Mouse (Mus musculus) spleen, embryonic (tissue): ENCODE measurements around the gene Sys1.

Experiments
- CTCF ChIA-PET: fragments of 350-600 bp; sonication (Branson Sonifier 250); formaldehyde crosslinking; loops from one replicate; lab custom pipeline; 2022; lab: Charles Lee

Sys1 gene

DNA sequence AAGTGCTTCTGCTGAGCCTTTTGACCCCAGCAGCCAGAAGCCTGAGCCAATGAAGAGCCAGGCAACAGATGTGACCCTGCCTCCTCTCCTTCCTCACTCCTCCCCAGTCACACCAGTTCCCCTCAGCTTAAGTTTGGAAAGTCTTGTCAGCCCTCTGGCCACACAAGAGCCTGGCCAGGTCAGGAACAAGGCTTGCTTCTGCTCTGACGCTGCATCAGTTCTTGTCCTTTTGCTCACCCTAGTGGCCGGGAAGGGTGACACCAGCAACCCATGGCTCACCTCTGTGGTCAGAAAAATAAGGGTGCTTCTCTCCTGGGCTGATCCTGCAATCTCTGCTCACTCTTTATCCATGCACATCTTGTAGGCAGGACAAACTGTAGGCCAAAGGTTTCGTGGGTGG is 64.0 kb downstream of the Sys1 start:
- CTCF ChIA-PET: interaction anchor here (0.7 to 1.4 kb wide), 3 partner anchors 61 to 132 kb away, joined by 3 read pairs; partner anchors contain the start of gene Slpi

DNA sequence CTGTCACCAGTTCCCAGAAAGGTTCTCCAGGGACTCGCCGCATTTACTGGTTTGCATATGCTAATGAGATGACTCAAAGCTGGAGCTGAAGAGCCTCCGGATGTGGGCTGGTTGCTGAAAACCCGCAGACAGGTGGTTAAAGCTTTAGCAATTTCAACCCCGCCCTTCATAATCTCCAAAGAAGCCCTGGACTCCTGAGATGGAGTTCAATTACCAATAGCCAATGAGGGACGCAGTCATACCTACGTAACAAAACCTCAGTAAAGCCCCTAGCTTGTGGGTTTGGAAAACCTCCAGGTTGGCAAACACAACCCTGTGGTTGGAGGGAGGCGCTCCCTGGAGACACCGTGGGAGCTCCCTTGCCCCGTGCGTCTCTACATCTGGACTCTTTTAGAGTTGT is 65.1 kb downstream of the Sys1 start:
- CTCF ChIA-PET: interaction anchor here (0.7 to 1.2 kb wide), 5 partner anchors 25 to 133 kb away, joined by 3 to 14 read pairs (median 3); partner anchors contain the start of genes Pigt and Slpi

DNA sequence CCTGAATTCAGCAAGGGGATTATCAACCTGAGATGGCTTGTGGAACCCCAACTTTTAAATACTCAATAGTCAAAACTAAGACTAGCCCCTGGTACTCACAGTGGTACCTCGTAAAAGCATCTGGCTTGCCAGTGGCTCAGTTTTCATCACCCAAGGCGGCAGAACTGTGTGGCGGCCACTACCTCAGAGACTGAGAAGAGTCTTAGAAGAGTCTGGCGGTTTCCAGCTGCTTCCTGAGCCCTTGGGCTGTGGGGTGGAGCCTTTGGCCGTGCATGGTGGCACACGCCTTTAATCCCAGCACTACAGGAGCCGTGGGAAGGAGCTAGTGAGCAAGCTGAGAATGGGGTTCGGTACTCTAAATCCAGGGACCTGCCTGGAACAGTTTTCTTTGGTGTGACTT is 65.5 kb downstream of the Sys1 start:
- CTCF ChIA-PET: interaction anchor here (0.7 to 1.0 kb wide), 2 partner anchors 25 to 27 kb away, joined by 3 read pairs; partner anchors contain the start of gene Pigt

DNA sequence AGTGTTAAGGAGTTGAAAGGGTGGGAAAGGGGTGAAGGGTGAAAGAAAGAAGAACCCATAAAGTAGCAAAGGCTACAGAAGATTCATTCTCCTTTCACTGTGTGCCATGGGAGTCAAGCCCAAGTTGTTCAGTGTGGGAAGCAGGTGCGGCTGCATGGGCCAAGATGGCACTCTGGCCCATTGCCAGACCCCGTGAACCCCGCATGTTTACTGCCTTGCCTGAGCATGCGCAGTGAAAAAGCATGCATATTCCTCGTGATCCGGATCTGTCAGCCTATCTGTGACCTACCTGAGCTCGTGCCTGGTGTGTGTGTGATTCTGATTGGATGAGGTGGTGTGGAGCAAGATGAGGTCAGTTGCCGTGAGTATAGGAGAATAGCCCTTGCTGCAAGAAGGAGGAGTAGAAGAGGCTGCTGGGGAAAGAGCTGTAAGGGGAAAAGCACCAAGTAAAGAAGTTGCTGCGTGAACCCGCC is 66.6 kb downstream of the Sys1 start:
- CTCF ChIA-PET: interaction anchor here (0.6 kb wide), 1 partner anchor 203 kb away, joined by 4 read pairs; no protein-coding TSS in a partner anchor

DNA sequence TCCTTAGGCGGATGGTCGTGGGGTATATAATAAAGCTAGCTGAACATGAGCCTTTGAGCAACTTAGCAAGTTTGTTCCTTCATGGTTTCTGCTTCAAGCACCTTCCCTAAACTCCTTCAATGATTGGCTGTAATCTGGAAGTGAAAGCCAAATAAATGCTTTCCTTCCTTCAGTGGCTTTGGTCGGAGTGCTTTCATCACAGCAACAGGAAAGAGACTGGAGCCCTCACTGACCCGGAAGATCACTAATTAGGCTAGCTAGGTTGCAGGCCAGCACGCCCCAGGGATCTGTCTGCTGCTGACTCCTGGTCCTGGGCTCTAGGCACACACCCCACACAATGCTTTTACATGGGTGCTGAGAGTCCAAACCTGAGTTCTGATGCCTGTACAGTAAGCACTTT is 71.8 kb downstream of the Sys1 start:
- CTCF ChIA-PET: no interaction called here
